Mouse (Mus musculus) layer of hippocampus, adult 11-12 months (tissue): ENCODE measurements at regions not wholly inside any gene's neighbourhood (a gene's known extent, or its start where the extent isn't known, plus 50 kb on each side); places are given as distances from the start of the nearest gene placed in this dataset.

ENCODE experiments used
- DNase-seq: peaks from one replicate; pipeline ENCODE4 v3.0.0; 2022; ENCODE audit warnings: low spot score

GRCm38 (mm10) chr12:71572833-71573446 lies 257.9 kb upstream of the Daam1 start:
- no peak for DNase-seq

- no peak for DNase-seq
Observed at GRCm38 (mm10) chr12:71573456-71573855, 257.4 kb upstream of the Daam1 start.

- no peak for DNase-seq
Observed at GRCm38 (mm10) chr12:71574685-71575084, 256.2 kb upstream of the Daam1 start.

GRCm38 (mm10) chr12:71577349-71577748 lies 253.5 kb upstream of the Daam1 start:
- peak; percentile 47 for DNase-seq

GRCm38 (mm10) chr12:71578006-71578405 lies 252.9 kb upstream of the Daam1 start:
- no peak for DNase-seq

GRCm38 (mm10) chr12:71578912-71579311 lies 252.0 kb upstream of the Daam1 start:
- DNase-seq, result no peak

GRCm38 (mm10) chr12:71580532-71581290 lies 250.2 kb upstream of the Daam1 start:
- no peak for DNase-seq

GRCm38 (mm10) chr12:71584618-71585017 lies 246.3 kb upstream of the Daam1 start:
- no peak for DNase-seq

- no peak for DNase-seq
Observed at GRCm38 (mm10) chr12:71598641-71599040, 232.2 kb upstream of the Daam1 start.

GRCm38 (mm10) chr12:71601091-71601690 lies 229.7 kb upstream of the Daam1 start:
- DNase-seq, result no peak

GRCm38 (mm10) chr12:71603136-71603535 lies 227.7 kb upstream of the Daam1 start:
- no peak for DNase-seq

- DNase-seq, result no peak
Observed at GRCm38 (mm10) chr12:71606366-71606765, 224.5 kb upstream of the Daam1 start.

- no peak for DNase-seq
Observed at GRCm38 (mm10) chr12:71607966-71608365, 222.9 kb upstream of the Daam1 start.

GRCm38 (mm10) chr12:71613326-71613725 lies 217.6 kb upstream of the Daam1 start:
- DNase-seq, result no peak

- no peak for DNase-seq
Observed at GRCm38 (mm10) chr12:71614945-71615344, 215.9 kb upstream of the Daam1 start.

- no peak for DNase-seq
Observed at GRCm38 (mm10) chr12:71615383-71615782, 215.5 kb upstream of the Daam1 start.

- no peak for DNase-seq
Observed at GRCm38 (mm10) chr12:71616121-71616520, 214.8 kb upstream of the Daam1 start.

- no peak for DNase-seq
Observed at GRCm38 (mm10) chr12:71618466-71618865, 212.4 kb upstream of the Daam1 start.

GRCm38 (mm10) chr12:71618956-71619355 lies 211.9 kb upstream of the Daam1 start:
- no peak for DNase-seq

GRCm38 (mm10) chr12:71619561-71619960 lies 211.3 kb upstream of the Daam1 start:
- DNase-seq, result no peak

GRCm38 (mm10) chr12:71621542-71621941 lies 209.3 kb upstream of the Daam1 start:
- no peak for DNase-seq

GRCm38 (mm10) chr12:71622761-71623160 lies 208.1 kb upstream of the Daam1 start:
- no peak for DNase-seq

GRCm38 (mm10) chr12:71623271-71623670 lies 207.6 kb upstream of the Daam1 start:
- DNase-seq, result no peak
